Mouse (Mus musculus) kidney, adult 18-20 months (tissue): ENCODE measurements around the gene Rasgrp1.

Source experiments
- DNase-seq: peaks from one replicate; pipeline ENCODE4 v3.0.0; 2021

Gene Rasgrp1

GRCm38 (mm10) chr2:117342547-117343239 is at the start of gene Rasgrp1:
TSS of gene Rasgrp1 (minus strand) at chr2:117343001.
- peak; percentile 33 for DNase-seq

GRCm38 (mm10) chr2:117389925-117390892 is 47.4 kb upstream of the Rasgrp1 start:
- no peak for DNase-seq

GRCm38 (mm10) chr2:117389460-117389859 is 46.7 kb upstream of the Rasgrp1 start:
- no peak for DNase-seq

GRCm38 (mm10) chr2:117388121-117388520 is 45.3 kb upstream of the Rasgrp1 start:
- no peak for DNase-seq

- no peak for DNase-seq
Measured at GRCm38 (mm10) chr2:117386981-117387705, 44.3 kb upstream of the Rasgrp1 start.

GRCm38 (mm10) chr2:117386036-117386590 is 43.3 kb upstream of the Rasgrp1 start:
- no peak for DNase-seq

- peak; percentile 34 for DNase-seq
Measured at GRCm38 (mm10) chr2:117381314-117381713, 38.5 kb upstream of the Rasgrp1 start.

- DNase-seq, result no peak
Measured at GRCm38 (mm10) chr2:117374293-117374830, 31.6 kb upstream of the Rasgrp1 start.

GRCm38 (mm10) chr2:117371706-117372105 is 28.9 kb upstream of the Rasgrp1 start:
- DNase-seq, result no peak

- DNase-seq, result no peak
Measured at GRCm38 (mm10) chr2:117366478-117366877, 23.7 kb upstream of the Rasgrp1 start.

- DNase-seq, result no peak
Measured at GRCm38 (mm10) chr2:117364056-117364455, 21.3 kb upstream of the Rasgrp1 start.

- DNase-seq, result no peak
Measured at GRCm38 (mm10) chr2:117357939-117358338, 15.1 kb upstream of the Rasgrp1 start.

GRCm38 (mm10) chr2:117352305-117353123 is 9.7 kb upstream of the Rasgrp1 start:
- DNase-seq, result no peak

- DNase-seq, result no peak
Measured at GRCm38 (mm10) chr2:117350138-117350537, 7.3 kb upstream of the Rasgrp1 start.

- peak; percentile 33 for DNase-seq
Measured at GRCm38 (mm10) chr2:117343240-117343624, 431 bp upstream of the Rasgrp1 start.

- DNase-seq, result peak; percentile 71
Measured at GRCm38 (mm10) chr2:117342090-117342546, 683 bp downstream of the Rasgrp1 start.

GRCm38 (mm10) chr2:117338501-117338900 is 4.3 kb downstream of the Rasgrp1 start:
- no peak for DNase-seq

GRCm38 (mm10) chr2:117337902-117338301 is 4.9 kb downstream of the Rasgrp1 start:
- no peak for DNase-seq

- no peak for DNase-seq
Measured at GRCm38 (mm10) chr2:117336946-117337665, 5.7 kb downstream of the Rasgrp1 start.

- no peak for DNase-seq
Measured at GRCm38 (mm10) chr2:117335552-117336188, 7.1 kb downstream of the Rasgrp1 start.
